Mouse (Mus musculus): Measurements from ENCODE around the gene Majin. TPM values are rescaled to one million over a fixed set of nuclear protein-coding genes. Genes with fewer than 3 reads are reported as not detected.

The Majin gene
- polyA plus RNA-seq (2016; fragmentation: Nextera tagmentation; extraction: Ambion mirVana) = not detected in 2 replicates

- Histone ChIP-seq H3K4me1 (no peaks in the 10 kb centered on the region), H3K36me3 (no peaks in the 10 kb centered on the region), H3K27ac (no peak within 1 kb of the TSS), H3K27me3 (ENCODE audit: insufficient read depth, poor library complexity, severe bottlenecking) (0 out of 2 replicates have a peak, but pooled peaks cover 8% of the 10 kb centered on the region), H3K4me3 (no peak within 1 kb of the TSS), H3K9me3 (no peaks in the 10 kb centered on the region)
- DNase-seq (ENCODE audit: low spot score) = no peak
- WGBS = 74% methylated on average over 23 of the region's 23 CpGs
These were observed at the start of gene Majin for GRCm38 (mm10) chr19:6184131-6184530. Majin (plus strand) TSS chr19:6184388.

- 85% methylated on average over 3 of the region's 3 CpGs for WGBS
- H3K36me3 ChIP-seq = peaks cover 35% of the 10 kb centered on the region
- no peaks in the 10 kb centered on the region for H3K9me3 ChIP-seq
- peaks cover 15% of the 10 kb centered on the region for H3K4me1 ChIP-seq
- H3K27me3 ChIP-seq (ENCODE audit: insufficient read depth, poor library complexity, severe bottlenecking) = no peaks in the 10 kb centered on the region
- no peak for DNase-seq (ENCODE audit: low spot score)
- no peak overlapping the region for H3K27ac ChIP-seq
- H3K4me3 ChIP-seq = no peak overlapping the region
These were observed 47.8 kb upstream of the Majin start for GRCm38 (mm10) chr19:6136397-6136796.

GRCm38 (mm10) chr19:6139701-6140100 lies 44.5 kb upstream of the Majin start:
- 94% methylated on average over 6 of the region's 6 CpGs for WGBS
- DNase-seq (ENCODE audit: low spot score) = no peak
- H3K27ac ChIP-seq = peak overlapping the region; percentile 98
- no peaks in the 10 kb centered on the region for H3K27me3 ChIP-seq (ENCODE audit: insufficient read depth, poor library complexity, severe bottlenecking)
- peaks cover 17% of the 10 kb centered on the region for H3K4me1 ChIP-seq
- peaks cover 29% of the 10 kb centered on the region for H3K36me3 ChIP-seq
- H3K4me3 ChIP-seq = peak overlapping the region; percentile 85
- no peaks in the 10 kb centered on the region for H3K9me3 ChIP-seq

GRCm38 (mm10) chr19:6140374-6140677 lies 43.9 kb upstream of the Majin start:
- WGBS = 8% methylated on average over 16 of the region's 16 CpGs
- H3K36me3 ChIP-seq = peaks cover 23% of the 10 kb centered on the region
- H3K4me1 ChIP-seq = peaks cover 17% of the 10 kb centered on the region
- H3K4me3 ChIP-seq = peak overlapping the region; percentile 85
- no peaks in the 10 kb centered on the region for H3K27me3 ChIP-seq (ENCODE audit: insufficient read depth, poor library complexity, severe bottlenecking)
- H3K27ac ChIP-seq = peak overlapping the region; percentile 98
- DNase-seq (ENCODE audit: low spot score) = no peak
- no peaks in the 10 kb centered on the region for H3K9me3 ChIP-seq

GRCm38 (mm10) chr19:6140678-6141393 lies 43.4 kb upstream of the Majin start, which contains the start of gene Batf2:
Batf2 (plus strand) TSS chr19:6140983.
- Histone ChIP-seq H3K4me3 (peak within 1 kb of the TSS; percentile 85), H3K4me1 (peaks cover 17% of the 10 kb centered on the region), H3K27ac (peak within 1 kb of the TSS; percentile 98), H3K9me3 (no peaks in the 10 kb centered on the region), H3K36me3 (peaks cover 18% of the 10 kb centered on the region), H3K27me3 (ENCODE audit: insufficient read depth, poor library complexity, severe bottlenecking) (no peaks in the 10 kb centered on the region)
- peak; percentile 98 for DNase-seq (ENCODE audit: low spot score)
- under 1% methylated on average over 67 of the region's 68 CpGs for WGBS

GRCm38 (mm10) chr19:6141394-6141749 lies 42.8 kb upstream of the Majin start, which contains the start of gene Arl2:
Arl2 (minus strand) TSS chr19:6141548.
- peaks cover 17% of the 10 kb centered on the region for H3K4me1 ChIP-seq
- no peaks in the 10 kb centered on the region for H3K9me3 ChIP-seq
- H3K4me3 ChIP-seq = peak within 1 kb of the TSS; percentile 85
- DNase-seq (ENCODE audit: low spot score) = peak; percentile 93
- peaks cover 13% of the 10 kb centered on the region; the same call in 1 of the 2 replicates for H3K36me3 ChIP-seq
- 0% methylated on average over 15 of the region's 15 CpGs for WGBS
- peak within 1 kb of the TSS; percentile 98 for H3K27ac ChIP-seq
- no peaks in the 10 kb centered on the region for H3K27me3 ChIP-seq (ENCODE audit: insufficient read depth, poor library complexity, severe bottlenecking)

DNA sequence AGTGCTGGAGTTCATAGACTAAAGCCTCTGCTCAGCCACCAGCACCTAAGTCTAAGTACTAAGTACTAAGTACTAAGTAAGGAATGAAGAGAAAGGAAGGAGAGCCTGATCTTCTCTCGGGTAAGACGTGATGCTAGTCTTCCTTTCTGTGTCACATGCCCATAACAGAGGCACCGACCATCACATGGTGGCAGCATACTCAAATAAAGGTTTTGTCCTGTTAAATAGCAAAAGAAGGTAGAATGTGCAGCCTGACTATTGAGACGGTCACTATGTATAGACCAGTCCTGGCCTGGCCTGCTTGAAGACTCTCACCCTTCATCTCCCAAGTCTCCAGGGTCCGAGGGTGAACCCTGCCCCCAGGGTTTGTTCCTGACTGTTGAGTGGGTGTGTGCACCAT lies 39.3 kb upstream of the Majin start:
- H3K9me3 ChIP-seq = no peaks in the 10 kb centered on the region

DNA sequence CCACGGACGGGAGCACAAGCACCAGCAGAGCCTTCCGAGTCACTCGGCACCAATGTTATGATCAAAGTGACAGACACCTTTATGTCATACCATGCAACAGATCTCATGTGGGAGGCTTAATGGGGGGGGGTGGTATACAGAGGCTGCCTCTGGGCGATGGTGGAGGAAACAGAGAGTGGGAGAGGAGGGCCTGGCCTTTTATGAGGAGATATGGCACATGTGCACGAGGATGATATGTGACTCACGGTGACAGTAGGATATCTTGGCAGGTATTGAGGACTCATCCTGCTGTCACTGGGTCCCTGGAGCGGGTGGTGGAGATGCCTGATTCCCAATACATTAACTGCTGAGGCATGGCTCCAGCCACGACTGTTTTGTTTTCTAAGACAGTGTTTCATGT lies 29.0 kb upstream of the Majin start:
- Histone ChIP-seq H3K9me3 (no peaks in the 10 kb centered on the region), H3K27me3 (ENCODE audit: insufficient read depth, poor library complexity, severe bottlenecking) (no peaks in the 10 kb centered on the region), H3K36me3 (no peaks in the 10 kb centered on the region), H3K4me1 (no peaks in the 10 kb centered on the region), H3K4me3 (no peak overlapping the region), H3K27ac (no peak overlapping the region)
- WGBS = 81% methylated on average over 9 of the region's 9 CpGs
- DNase-seq (ENCODE audit: low spot score) = no peak

More for the DNA sequence above, 39.3 kb upstream of the Majin start:
- H3K27me3 ChIP-seq (ENCODE audit: insufficient read depth, poor library complexity, severe bottlenecking) = no peaks in the 10 kb centered on the region
- 72% methylated on average over 5 of the region's 5 CpGs for WGBS
- peaks cover 12% of the 10 kb centered on the region for H3K4me1 ChIP-seq
- no peaks in the 10 kb centered on the region for H3K36me3 ChIP-seq
- DNase-seq (ENCODE audit: low spot score) = no peak
- no peak overlapping the region for H3K4me3 ChIP-seq
- no peak overlapping the region for H3K27ac ChIP-seq

- 0 out of 2 replicates have a peak, but pooled peaks cover 4% of the 10 kb centered on the region for H3K27me3 ChIP-seq (ENCODE audit: insufficient read depth, poor library complexity, severe bottlenecking)
- no peaks in the 10 kb centered on the region for H3K9me3 ChIP-seq
- WGBS = 60% methylated on average over 8 of the region's 8 CpGs
These were observed 27.8 kb upstream of the Majin start for GRCm38 (mm10) chr19:6156372-6156771.

GRCm38 (mm10) chr19:6157220-6157619 lies 27.0 kb upstream of the Majin start:
- H3K4me3 ChIP-seq = no peak overlapping the region
- no peaks in the 10 kb centered on the region for H3K9me3 ChIP-seq
- H3K36me3 ChIP-seq = no peaks in the 10 kb centered on the region
- 0 out of 2 replicates have a peak, but pooled peaks cover 13% of the 10 kb centered on the region for H3K27me3 ChIP-seq (ENCODE audit: insufficient read depth, poor library complexity, severe bottlenecking)
- no peaks in the 10 kb centered on the region for H3K4me1 ChIP-seq
- WGBS = 68% methylated on average over 6 of the region's 6 CpGs
- DNase-seq (ENCODE audit: low spot score) = no peak
- no peak overlapping the region for H3K27ac ChIP-seq

More at GRCm38 (mm10) chr19:6156372-6156771, 27.8 kb upstream of the Majin start:
- no peaks in the 10 kb centered on the region for H3K36me3 ChIP-seq
- no peak for DNase-seq (ENCODE audit: low spot score)
- H3K4me3 ChIP-seq = no peak overlapping the region
- no peaks in the 10 kb centered on the region for H3K4me1 ChIP-seq
- H3K27ac ChIP-seq = no peak overlapping the region

- no peak for DNase-seq (ENCODE audit: low spot score)
- Histone ChIP-seq H3K27ac (no peak overlapping the region), H3K4me3 (no peak overlapping the region), H3K9me3 (no peaks in the 10 kb centered on the region), H3K27me3 (ENCODE audit: insufficient read depth, poor library complexity, severe bottlenecking) (peaks cover 28% of the 10 kb centered on the region; the same call in 1 of the 2 replicates), H3K4me1 (0 out of 2 replicates have a peak, but pooled peaks cover 3% of the 10 kb centered on the region), H3K36me3 (no peaks in the 10 kb centered on the region)
- WGBS = 72% methylated on average over 10 of the region's 10 CpGs
These were observed 20.2 kb upstream of the Majin start for GRCm38 (mm10) chr19:6163872-6164547.

- Histone ChIP-seq H3K27ac (no peak overlapping the region), H3K27me3 (ENCODE audit: insufficient read depth, poor library complexity, severe bottlenecking) (peaks cover 20% of the 10 kb centered on the region; the same call in 1 of the 2 replicates), H3K4me3 (no peak overlapping the region), H3K4me1 (0 out of 2 replicates have a peak, but pooled peaks cover 3% of the 10 kb centered on the region), H3K9me3 (no peaks in the 10 kb centered on the region), H3K36me3 (no peaks in the 10 kb centered on the region)
- no peak for DNase-seq (ENCODE audit: low spot score)
- WGBS = 77% methylated on average over 4 of the region's 4 CpGs
These were observed 17.4 kb upstream of the Majin start for GRCm38 (mm10) chr19:6166750-6167149.

GRCm38 (mm10) chr19:6171215-6171614 lies 13.0 kb upstream of the Majin start:
- no peak for DNase-seq (ENCODE audit: low spot score)
- Histone ChIP-seq H3K27ac (no peak overlapping the region), H3K4me3 (no peak overlapping the region), H3K4me1 (no peaks in the 10 kb centered on the region), H3K36me3 (no peaks in the 10 kb centered on the region), H3K9me3 (no peaks in the 10 kb centered on the region), H3K27me3 (ENCODE audit: insufficient read depth, poor library complexity, severe bottlenecking) (no peaks in the 10 kb centered on the region)
- 75% methylated on average over 8 of the region's 8 CpGs for WGBS

All from heart, embryonic 10.5 days (tissue).